ENCODE assay signal across 37 mouse cellular contexts in genomic region chr5:137167539-137167938, GRCm38 (mm10). TPM values are rescaled to one million over a fixed set of nuclear protein-coding genes. Genes with fewer than 3 reads are reported as not detected.
"Had no signal": no experiment of that assay in that cellular context is flagged by ENCODE, and none has a peak within 500 bp of the region (broad histone marks: within the 10 kb centered on the region; RNA-seq: fewer than 3 reads in every experiment).

No protein-coding gene starts in this region.

- H3K27ac ChIP-seq: heart, adult 2 months; heart, embryonic 13.5 days; heart, embryonic 15.5 days; hindbrain, embryonic 10.5 days; hindbrain, embryonic 12.5 days; hindbrain, embryonic 14.5 days; layer of hippocampus, adult 2 months; limb, embryonic 13.5 days; limb, embryonic 15.5 days; liver, embryonic 12.5 days had no signal

- H3K4me3 ChIP-seq: heart, adult 2 months; heart, embryonic 13.5 days; heart, embryonic 15.5 days; hindbrain, embryonic 10.5 days; hindbrain, embryonic 12.5 days; layer of hippocampus, adult 2 months; limb, embryonic 13.5 days; limb, embryonic 15.5 days; liver, embryonic 12.5 days had no signal

- H3K9me3 ChIP-seq: heart, embryonic 13.5 days; heart, embryonic 15.5 days; hindbrain, embryonic 10.5 days; hindbrain, embryonic 12.5 days; limb, embryonic 13.5 days; limb, embryonic 15.5 days; liver, embryonic 12.5 days had no signal

- H3K4me2 ChIP-seq: heart, embryonic 11.5 days; heart, embryonic 13.5 days; heart, embryonic 15.5 days; hindbrain, embryonic 12.5 days; hindbrain, embryonic 14.5 days; limb, embryonic 13.5 days; limb, embryonic 15.5 days; liver, embryonic 12.5 days had no signal

- H3K27me3 ChIP-seq: limb, embryonic 13.5 days; limb, embryonic 15.5 days had no signal

- DNase-seq: forebrain, postnatal 0 days; gastrocnemius, postnatal 14 days; gastrocnemius, postnatal 36 days; heart, adult 2 months; heart, postnatal 4 days; kidney, adult 11 months; kidney, adult 8-10 months; kidney, postnatal 10 days; kidney, postnatal 25 days; kidney, postnatal 4 days; left cerebral cortex, postnatal 4 days had no signal

- H3K9ac ChIP-seq: forebrain, postnatal 0 days; heart, embryonic 13.5 days; heart, embryonic 15.5 days; hindbrain, embryonic 12.5 days; hindbrain, embryonic 14.5 days; limb, embryonic 13.5 days; limb, embryonic 15.5 days; liver, embryonic 12.5 days had no signal

- H3K4me1 ChIP-seq: heart, embryonic 13.5 days; heart, embryonic 15.5 days; limb, embryonic 13.5 days; limb, embryonic 15.5 days; liver, embryonic 12.5 days had no signal

- ATAC-seq: forebrain, postnatal 0 days; hindbrain, embryonic 16.5 days; inflammation-experienced regulatory T-cells, adult 6 months; liver, embryonic 12.5 days had no signal

- H3K36me3 ChIP-seq: heart, embryonic 13.5 days; heart, embryonic 15.5 days; hindbrain, embryonic 10.5 days; hindbrain, embryonic 12.5 days; limb, embryonic 13.5 days; limb, embryonic 15.5 days; liver, embryonic 12.5 days had no signal

RNA-seq across cellular contexts. Expression of gene Muc3, which starts 18.4 kb away (rescaled TPM):
- total RNA-seq: forebrain, postnatal 0 days; gastrocnemius, adult 18-20 months; gastrocnemius, adult 8-10 months; gastrocnemius, postnatal 14 days; gastrocnemius, postnatal 36 days; granulocyte monocyte progenitor cell, adult 5-6 weeks; heart, adult 2 months; heart, postnatal 25 days; heart, postnatal 4 days; layer of hippocampus, adult 2 months; layer of hippocampus, postnatal 10 days; layer of hippocampus, postnatal 25 days; left cerebral cortex, adult 8-10 months; left cerebral cortex, postnatal 10 days; left cerebral cortex, postnatal 25 days; left cerebral cortex, postnatal 4 days had no signal
- polyA plus RNA-seq: forebrain, postnatal 0 days; heart, adult 2 months; heart, embryonic 11.5 days; heart, embryonic 15.5 days; heart, postnatal 0 days; hindbrain, embryonic 10.5 days; hindbrain, embryonic 12.5 days; hindbrain, embryonic 14.5 days; hindbrain, embryonic 16.5 days; inflammation-experienced regulatory T-cells, adult 6 months; kidney, embryonic 14.5 days; kidney, embryonic 16.5 days; limb, embryonic 11.5 days; limb, embryonic 13.5 days; limb, embryonic 15.5 days; liver, embryonic 12.5 days had no signal

RNA-seq across cellular contexts. Expression of gene Muc3a, which starts 44.6 kb away (rescaled TPM):
- total RNA-seq: liver, adult 2 months had no signal
- polyA plus RNA-seq: heart, embryonic 13.5 days; heart, postnatal 0 days; hindbrain, embryonic 12.5 days; limb, embryonic 11.5 days; limb, embryonic 13.5 days had no signal
